Mouse (Mus musculus) cerebellum, adult 2 months (tissue): ENCODE data around the gene Gm44511. TPM values are rescaled to one million over a fixed set of nuclear protein-coding genes. Genes with fewer than 3 reads are reported as not detected.
"Not testable (repeated sequence)": the region's sequence is repeated elsewhere in the genome, so short reads cannot be mapped to it uniquely, and the experiment has no call there.

Experiments used
- DNase-seq, 2 experiments: peaks; one replicate each; pipeline ENCODE4 v3.0.0; 2021
- H3K27ac ChIP-seq: fragments of 200-500 bp; 2 replicates; pipeline ENCODE4 v1.5.1; 2012; ENCODE audit warnings: low read length, control low read depth, inconsistent platforms; ENCODE audit not compliant: insufficient read depth
- H3K27me3 ChIP-seq: fragments of 200-500 bp; 2 replicates; pipeline ENCODE4 v1.6.1; 2012; ENCODE audit warnings: inconsistent platforms, mild to moderate bottlenecking, low read length, moderate library complexity; ENCODE audit not compliant: control insufficient read depth, insufficient read depth
- H3K4me1 ChIP-seq: fragments of 200-500 bp; 2 replicates; pipeline ENCODE4 v1.6.1; 2011; ENCODE audit warnings: low read length; ENCODE audit not compliant: control insufficient read depth, insufficient read depth
- H3K4me3 ChIP-seq: fragments of 200-500 bp; replicated peaks from 2 replicates; pipeline ENCODE3; 2011; ENCODE audit warnings: mild to moderate bottlenecking, low read depth, low read length, control low read depth; ENCODE audit not compliant: insufficient read depth
- CTCF ChIP-seq: fragments of 200-500 bp; IDR thresholded peaks from 2 replicates; pipeline ENCODE4 v1.5.1; 2011; ENCODE audit warnings: low read depth, mild to moderate bottlenecking, control low read depth, low read length, moderate library complexity, borderline replicate concordance; ENCODE audit not compliant: insufficient read depth
- POLR2A ChIP-seq: fragments of 200-500 bp; IDR thresholded peaks from 2 replicates; pipeline ENCODE4 v1.6.1; 2011; ENCODE audit warnings: low read length, control low read depth, borderline replicate concordance; ENCODE audit not compliant: insufficient read depth
- WGBS: fragments of 180-500 bp; shearing (Covaris S2); methylation state at CpG from one replicate; pipeline ENCODE4 v1.1.7; 2018; 5-methylcytosine and 5-hydroxymethylcytosine counted together
- polyA plus RNA-seq: library from polyadenylated mRNA; depleted of rRNA; stranded (reverse); fragments of >200 nt; gene quantifications from 2 replicates; pipeline ENCODE4 v1.2.3, GENCODE M21; 2012

The Gm44511 gene
- polyA plus RNA-seq, 1 experiment: not detected

- Histone ChIP-seq H3K27me3 (no peaks in the 10 kb centered on the region), H3K27ac (no peak overlapping the region), H3K4me1 (peaks cover 3% of the 10 kb centered on the region; the same call in 1 of the 2 replicates), H3K4me3 (peak overlapping the region; percentile 95)
- DNase-seq: peak in 1 of 2 experiments; percentile 25
- TF ChIP-seq CTCF (no peak), POLR2A (no peak)
- 4% methylated on average over 8 of the region's 8 CpGs for WGBS
Measured at GRCm38 (mm10) chr6:128844131-128844530, 18.0 kb upstream of the Gm44511 start.

GRCm38 (mm10) chr6:128843479-128843992 is 17.4 kb upstream of the Gm44511 start:
- WGBS: 1% methylated on average over 22 of the region's 22 CpGs
- peaks cover 3% of the 10 kb centered on the region; the same call in 1 of the 2 replicates for H3K4me1 ChIP-seq
- TF ChIP-seq CTCF: no peak
- no peak for TF ChIP-seq POLR2A
- DNase-seq: peak in 1 of 2 experiments; percentile 55
- H3K4me3 ChIP-seq: peak overlapping the region; percentile 95
- peak overlapping the region; percentile 44 for H3K27ac ChIP-seq
- H3K27me3 ChIP-seq: no peaks in the 10 kb centered on the region

- H3K4me1 ChIP-seq: peaks cover 3% of the 10 kb centered on the region; the same call in 1 of the 2 replicates
- H3K27me3 ChIP-seq: no peaks in the 10 kb centered on the region
- WGBS: under 1% methylated on average over 44 of the region's 44 CpGs
- H3K4me3 ChIP-seq: peak overlapping the region; percentile 95
- peak; percentile 18; the same call in 1 of the 2 replicates for TF ChIP-seq CTCF
- TF ChIP-seq POLR2A: 0 out of 2 replicates have a peak, but pooled peaks have one; percentile 34
- peak; percentile 95 to 96 for DNase-seq
- H3K27ac ChIP-seq: peak overlapping the region; percentile 67
Measured at GRCm38 (mm10) chr6:128842945-128843478, 16.9 kb upstream of the Gm44511 start.

GRCm38 (mm10) chr6:128842356-128842944 is 16.3 kb upstream of the Gm44511 start:
- Histone ChIP-seq H3K27ac (peak overlapping the region; percentile 67), H3K27me3 (no peaks in the 10 kb centered on the region), H3K4me1 (peaks cover 3% of the 10 kb centered on the region; the same call in 1 of the 2 replicates), H3K4me3 (peak overlapping the region; percentile 95)
- no peak for TF ChIP-seq CTCF
- TF ChIP-seq POLR2A: no peak
- DNase-seq: no peak
- under 1% methylated on average over 20 of the region's 20 CpGs for WGBS

- TF ChIP-seq POLR2A: no peak
- no peak for TF ChIP-seq CTCF
- Histone ChIP-seq H3K4me1 (peaks cover 3% of the 10 kb centered on the region; the same call in 1 of the 2 replicates), H3K27ac (no peak overlapping the region), H3K4me3 (peak overlapping the region; percentile 95), H3K27me3 (no peaks in the 10 kb centered on the region)
- WGBS: 43% methylated on average over 4 of the region's 4 CpGs
- no peak for DNase-seq
Measured at GRCm38 (mm10) chr6:128841327-128842089, 15.4 kb upstream of the Gm44511 start.

- DNase-seq, H3K27ac ChIP-seq, H3K4me1 ChIP-seq, H3K27me3 ChIP-seq, H3K4me3 ChIP-seq: not testable (repeated sequence)
- WGBS: 78% methylated on average over 3 of the region's 3 CpGs
Measured at GRCm38 (mm10) chr6:128840669-128841068, 14.6 kb upstream of the Gm44511 start.

GRCm38 (mm10) chr6:128839921-128840320 is 13.8 kb upstream of the Gm44511 start:
- peak in 1 of 2 experiments; percentile 31 for DNase-seq
- no peak for TF ChIP-seq POLR2A
- no peak for TF ChIP-seq CTCF
- whole genome bisulfite sequencing: 51% methylated on average over 7 of the region's 7 CpGs
- Histone ChIP-seq H3K27ac (no peak overlapping the region), H3K4me1 (peaks cover 3% of the 10 kb centered on the region; the same call in 1 of the 2 replicates), H3K27me3 (no peaks in the 10 kb centered on the region), H3K4me3 (peak overlapping the region; percentile 85)
